Comparison of ENCODE assay signal across 20 mouse cellular contexts in the genomic region with DNA sequence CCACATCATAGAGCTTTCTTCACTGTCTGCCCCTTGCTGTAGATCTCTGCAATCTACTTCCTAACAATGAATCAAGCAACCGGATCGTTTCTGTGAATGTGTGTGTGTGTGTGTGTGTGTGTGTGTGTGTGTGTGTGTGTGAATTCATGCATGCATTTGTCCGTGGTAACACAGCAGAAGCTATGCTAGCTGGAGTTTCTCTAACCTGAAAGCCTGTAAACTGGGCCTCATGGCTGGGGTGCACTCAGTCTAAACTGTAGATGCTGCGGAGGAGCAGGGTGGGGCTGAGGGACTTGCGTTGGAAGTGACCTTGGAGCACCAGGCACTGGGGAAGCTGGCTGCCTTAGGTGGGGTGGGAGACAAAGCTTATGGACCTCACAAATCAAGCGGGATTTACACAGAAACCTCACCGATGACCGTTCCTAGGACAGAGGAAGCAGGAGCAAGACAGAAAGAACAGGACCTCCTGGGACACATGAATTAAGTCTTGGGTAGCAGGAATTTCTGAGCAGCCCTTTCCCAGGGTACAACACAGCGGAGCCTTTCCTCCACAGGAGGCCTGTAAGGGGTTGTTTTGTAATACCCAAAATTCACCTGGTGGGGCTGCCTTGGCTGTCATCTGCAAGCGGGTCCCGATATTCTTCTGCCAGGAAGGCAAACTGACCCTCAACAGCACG. TPM values are rescaled to one million over a fixed set of nuclear protein-coding genes. Genes with fewer than 3 reads are reported as not detected.
A peak's percentile ranks its signal among the peaks of the same experiment; 100 is the strongest.
DNase-seq lines count a peak whose midpoint lies in the region; ATAC-seq and TF ChIP-seq lines count a peak whose summit lies in the region.
"Had no signal": no experiment of that assay in that cellular context is flagged by ENCODE, and none has a peak within 500 bp of the region (broad histone marks: within the 10 kb centered on the region; RNA-seq: fewer than 3 reads in every experiment).

No protein-coding gene starts in this region.

- no peaks in the 10 kb centered on the region for H3K36me3 ChIP-seq in intestine, embryonic 14.5 days (ENCODE audit: control insufficient read depth, insufficient read depth, low read length)
- no peaks in the 10 kb centered on the region for H3K36me3 ChIP-seq in intestine, embryonic 15.5 days
- no peaks in the 10 kb centered on the region for H3K36me3 ChIP-seq in midbrain, postnatal 0 days (ENCODE audit: insufficient read depth, low read length)
- no peaks in the 10 kb centered on the region for H3K36me3 ChIP-seq in midbrain, embryonic 14.5 days (ENCODE audit: control insufficient read depth, insufficient read depth, low read length)
- no peaks in the 10 kb centered on the region for H3K36me3 ChIP-seq in limb, embryonic 13.5 days
- H3K36me3 ChIP-seq: liver, embryonic 12.5 days; stomach, embryonic 15.5 days had no signal

- peak; percentile 51 for DNase-seq in intestine, embryonic 14.5 days (ENCODE audit: low spot score)
- no peak for DNase-seq in midbrain, postnatal 0 days (ENCODE audit: low spot score)
- DNase-seq in midbrain, embryonic 14.5 days, result no peak
- DNase-seq in urinary bladder, postnatal 36 days (ENCODE audit: low spot score in 2 of 2), result no peak
- DNase-seq in layer of hippocampus, adult 11-12 months (ENCODE audit: low spot score), result no peak
- no peak for DNase-seq in gastrocnemius, postnatal 4 days (ENCODE audit: low spot score in 2 of 2)
- DNase-seq: adrenal gland, postnatal 14 days; cerebellum, adult 8-10 months; heart, postnatal 4 days had no signal

- H3K4me1 ChIP-seq in intestine, embryonic 14.5 days (replicated peaks; ENCODE audit: control insufficient read depth, insufficient read depth, low read length), result peaks cover 33% of the 10 kb centered on the region
- peaks cover 19% of the 10 kb centered on the region for H3K4me1 ChIP-seq in intestine, embryonic 15.5 days (replicated peaks)
- H3K4me1 ChIP-seq in midbrain, postnatal 0 days (ENCODE audit: insufficient read depth, low read length), result no peaks in the 10 kb centered on the region; the same call in 1 of the 2 replicates
- peaks cover 21% of the 10 kb centered on the region for H3K4me1 ChIP-seq in midbrain, embryonic 14.5 days (ENCODE audit: control insufficient read depth, insufficient read depth, low read length)
- peaks cover 34% of the 10 kb centered on the region for H3K4me1 ChIP-seq in limb, embryonic 13.5 days
- H3K4me1 ChIP-seq: liver, embryonic 12.5 days; megakaryocyte, embryonic 14.5 days had no signal

- no peak overlapping the region for H3K27ac ChIP-seq in intestine, embryonic 14.5 days (ENCODE audit: low read depth)
- H3K27ac ChIP-seq in intestine, embryonic 15.5 days, result no peak overlapping the region
- no peak overlapping the region for H3K27ac ChIP-seq in midbrain, postnatal 0 days (ENCODE audit: low read depth, low read length)
- H3K27ac ChIP-seq in midbrain, embryonic 14.5 days (replicated peaks; ENCODE audit: low read depth, low read length), result no peak overlapping the region
- no peak overlapping the region for H3K27ac ChIP-seq in limb, embryonic 13.5 days
- H3K27ac ChIP-seq: layer of hippocampus, adult 2 months; liver, embryonic 12.5 days; stomach, embryonic 15.5 days had no signal

- H3K9ac ChIP-seq in intestine, embryonic 14.5 days (ENCODE audit: low read length), result no peak overlapping the region
- H3K9ac ChIP-seq in intestine, embryonic 15.5 days, result no peak overlapping the region
- no peak overlapping the region for H3K9ac ChIP-seq in midbrain, postnatal 0 days (replicated peaks; ENCODE audit: low read length, poor library complexity, severe bottlenecking)
- H3K9ac ChIP-seq in midbrain, embryonic 14.5 days (replicated peaks; ENCODE audit: low read length), result no peak overlapping the region
- no peak overlapping the region for H3K9ac ChIP-seq in limb, embryonic 13.5 days
- H3K9ac ChIP-seq: liver, embryonic 12.5 days; stomach, embryonic 15.5 days had no signal

- no peak overlapping the region for H3K4me2 ChIP-seq in intestine, embryonic 14.5 days (ENCODE audit: low read length)
- no peak overlapping the region for H3K4me2 ChIP-seq in intestine, embryonic 15.5 days (replicated peaks)
- no peak overlapping the region for H3K4me2 ChIP-seq in midbrain, postnatal 0 days (ENCODE audit: low read depth, low read length, poor library complexity, severe bottlenecking)
- H3K4me2 ChIP-seq in midbrain, embryonic 14.5 days (ENCODE audit: low read length), result no peak overlapping the region
- peak overlapping the region; percentile 58 for H3K4me2 ChIP-seq in limb, embryonic 13.5 days (replicated peaks)
- H3K4me2 ChIP-seq: liver, embryonic 12.5 days; stomach, embryonic 15.5 days had no signal

- 48% methylated on average over 12 of the region's 12 CpGs for WGBS in intestine, embryonic 14.5 days
- WGBS in intestine, embryonic 15.5 days, result 54% methylated on average over 12 of the region's 12 CpGs
- 54% methylated on average over 12 of the region's 12 CpGs for WGBS in midbrain, postnatal 0 days
- 48% methylated on average over 12 of the region's 12 CpGs for WGBS in midbrain, embryonic 14.5 days
- 57% methylated on average over 12 of the region's 12 CpGs for WGBS in limb, embryonic 13.5 days

- no peak overlapping the region for H3K4me3 ChIP-seq in intestine, embryonic 14.5 days (ENCODE audit: low read depth, low read length)
- H3K4me3 ChIP-seq in intestine, embryonic 15.5 days (replicated peaks), result no peak overlapping the region
- no peak overlapping the region for H3K4me3 ChIP-seq in midbrain, postnatal 0 days (ENCODE audit: low read depth, low read length)
- H3K4me3 ChIP-seq in midbrain, embryonic 14.5 days (replicated peaks; ENCODE audit: low read depth, low read length), result no peak overlapping the region
- no peak overlapping the region for H3K4me3 ChIP-seq in limb, embryonic 13.5 days
- H3K4me3 ChIP-seq: layer of hippocampus, adult 2 months; liver, embryonic 12.5 days; megakaryocyte, embryonic 14.5 days; stomach, embryonic 15.5 days had no signal

- no peaks in the 10 kb centered on the region for H3K27me3 ChIP-seq in intestine, embryonic 14.5 days (replicated peaks; ENCODE audit: control insufficient read depth, insufficient read depth, low read length)
- 0 out of 2 replicates have a peak, but pooled peaks cover 3% of the 10 kb centered on the region for H3K27me3 ChIP-seq in intestine, embryonic 15.5 days (replicated peaks)
- peaks cover 21% of the 10 kb centered on the region for H3K27me3 ChIP-seq in midbrain, postnatal 0 days (ENCODE audit: insufficient read depth, low read length)
- H3K27me3 ChIP-seq in midbrain, embryonic 14.5 days (ENCODE audit: control insufficient read depth, insufficient read depth, low read length), result peaks cover 26% of the 10 kb centered on the region
- H3K27me3 ChIP-seq in limb, embryonic 13.5 days, result peaks cover 23% of the 10 kb centered on the region
- H3K27me3 ChIP-seq: stomach, embryonic 15.5 days had no signal

- ATAC-seq in intestine, embryonic 14.5 days (replicated peaks; ENCODE audit: low FRiP score, low TSS enrichment, low read depth), result no peak
- no peak for ATAC-seq in intestine, embryonic 15.5 days
- 0 out of 2 replicates have a peak, but pooled peaks have one; percentile 8 for ATAC-seq in midbrain, postnatal 0 days (ENCODE audit: low FRiP score)
- ATAC-seq in midbrain, embryonic 14.5 days (ENCODE audit: low FRiP score, low TSS enrichment), result no peak
- no peak for ATAC-seq in limb, embryonic 13.5 days (ENCODE audit: low FRiP score, low read depth)
- ATAC-seq: CD4-positive, CD25-positive, alpha-beta regulatory T cell, adult 4 months; intestine, postnatal 0 days; liver, embryonic 12.5 days had no signal

- H3K9me3 ChIP-seq in intestine, embryonic 14.5 days (ENCODE audit: control insufficient read depth, low read length), result no peaks in the 10 kb centered on the region; the same call in 1 of the 2 replicates
- no peaks in the 10 kb centered on the region for H3K9me3 ChIP-seq in intestine, embryonic 15.5 days
- no peaks in the 10 kb centered on the region for H3K9me3 ChIP-seq in midbrain, postnatal 0 days (ENCODE audit: low read length)
- H3K9me3 ChIP-seq in midbrain, embryonic 14.5 days (ENCODE audit: control insufficient read depth, low read length), result no peaks in the 10 kb centered on the region
- H3K9me3 ChIP-seq in limb, embryonic 13.5 days, result peaks cover 11% of the 10 kb centered on the region
- H3K9me3 ChIP-seq: stomach, embryonic 15.5 days had no signal

- TF ChIP-seq CTCF in midbrain, postnatal 0 days (IDR thresholded peaks at IDR 0.05), result no peak

RNA-seq across cellular contexts. Expression of gene Gm10320, which starts 41.0 kb away (rescaled TPM):
- 1.3 and 1.4 TPM in 2 replicates for polyA plus RNA-seq in intestine, embryonic 14.5 days (2014; fragmentation: Nextera tagmentation; extraction: Ambion mirVana)
- polyA plus RNA-seq in intestine, embryonic 15.5 days (2015; fragmentation: Nextera tagmentation; extraction: Ambion mirVana), result 1.8 TPM in 2 replicates
- not detected in 2 replicates for total RNA-seq in midbrain, postnatal 0 days (2014; rRNA removed)
- 0.43 and 1.2 TPM in 2 replicates for polyA plus RNA-seq in midbrain, postnatal 0 days (2015; fragmentation: Nextera tagmentation; extraction: Ambion mirVana)
- polyA plus RNA-seq in midbrain, embryonic 14.5 days (2014; fragmentation: Nextera tagmentation; extraction: Ambion mirVana), result 0.67 and 0.70 TPM in 2 replicates
- 1.8 and 3.4 TPM in 2 replicates for polyA plus RNA-seq in limb, embryonic 13.5 days (2015; fragmentation: Nextera tagmentation; extraction: Ambion mirVana)
- not detected for total RNA-seq in gastrocnemius, postnatal 4 days (2021)
- total RNA-seq: adrenal gland, postnatal 14 days; gastrocnemius, adult 18-20 months; heart, adult 8-10 months; heart, postnatal 4 days; layer of hippocampus, adult 2 months; left cerebral cortex, adult 8-10 months had no signal
